Mouse (Mus musculus): ENCODE results near the gene Hsp90b1. TPM values are rescaled to one million over a fixed set of nuclear protein-coding genes. Genes with fewer than 3 reads are reported as not detected.

Hsp90b1 gene
- 754 and 764 TPM in 2 replicates for polyA plus RNA-seq (2015; fragmentation: Nextera tagmentation; extraction: Ambion mirVana)

DNA sequence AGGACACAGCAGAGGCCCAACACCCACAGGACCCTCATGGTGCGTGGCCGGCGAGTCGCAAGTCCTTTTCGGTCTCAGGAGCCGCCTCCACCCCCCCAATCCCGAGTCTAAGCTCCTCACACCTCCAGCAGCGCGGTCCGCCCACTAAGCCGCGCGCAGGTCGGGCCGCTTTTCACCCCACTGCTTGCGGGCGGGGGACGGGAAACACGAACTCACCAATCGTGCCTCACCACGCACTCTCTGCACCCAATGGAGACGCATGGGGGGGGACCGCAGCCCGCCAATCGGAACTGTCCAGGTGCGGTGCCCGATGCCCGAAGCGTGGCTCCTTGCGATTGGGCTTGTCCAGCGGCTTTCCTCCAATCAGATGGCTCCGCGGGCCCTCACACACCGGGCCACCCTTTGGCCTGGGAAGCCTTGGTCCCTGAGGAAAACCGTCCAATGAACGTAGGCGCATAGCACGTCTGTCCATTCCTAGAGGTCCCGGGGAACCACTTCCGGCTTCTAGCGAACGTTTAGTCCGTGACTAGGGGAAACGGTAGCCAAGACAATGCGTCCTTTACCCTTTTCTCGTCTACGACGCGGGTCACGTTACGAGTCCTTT is at the start of gene Hsp90b1, which contains the start of gene Ttc41:
Gene Hsp90b1, minus strand, starts transcription at position 192 of the 604 bp plus-strand sequence.
Gene Ttc41, plus strand, starts transcription at position 494 of the 604 bp plus-strand sequence.
- Histone ChIP-seq H3K27ac (peak within 1 kb of the TSS; percentile 95), H3K4me1 (replicated peaks) (peaks cover 29% of the 10 kb centered on the region), H3K27me3 (replicated peaks) (no peaks in the 10 kb centered on the region), H3K4me2 (replicated peaks) (peak within 1 kb of the TSS; percentile 73), H3K4me3 (replicated peaks) (peak within 1 kb of the TSS; percentile 73), H3K9ac (peak within 1 kb of the TSS; percentile 89), H3K9me3 (no peaks in the 10 kb centered on the region), H3K36me3 (peaks cover 9% of the 10 kb centered on the region)
- under 1% methylated on average over 51 of the region's 51 CpGs for WGBS
- ATAC-seq, result peak; percentile 97

DNA sequence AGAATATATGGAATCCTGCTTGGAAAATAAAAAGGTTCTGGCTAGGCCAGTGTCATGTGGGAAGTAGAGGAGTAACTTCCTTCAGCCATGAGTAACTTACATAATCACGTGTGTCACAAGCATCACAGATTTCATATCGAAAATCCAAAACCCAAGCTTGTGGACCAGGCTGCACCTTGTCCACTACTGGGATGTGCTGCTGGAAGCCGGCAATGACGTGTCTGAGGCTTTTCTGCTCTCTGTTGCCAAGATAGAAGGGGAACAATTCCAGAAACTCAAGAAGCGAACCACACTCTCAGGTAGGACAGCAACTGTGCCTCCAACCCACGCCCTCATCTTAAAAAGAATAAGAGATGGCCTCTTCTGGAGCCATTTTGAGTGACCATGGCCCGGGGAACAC is 39.0 kb upstream of the Hsp90b1 start:
- Histone ChIP-seq H3K9me3 (no peaks in the 10 kb centered on the region), H3K4me1 (replicated peaks) (no peaks in the 10 kb centered on the region), H3K27me3 (replicated peaks) (no peaks in the 10 kb centered on the region), H3K9ac (no peak overlapping the region), H3K4me2 (replicated peaks) (no peak overlapping the region), H3K27ac (no peak overlapping the region), H3K4me3 (replicated peaks) (no peak overlapping the region), H3K36me3 (no peaks in the 10 kb centered on the region)
- WGBS, result 90% methylated on average over 7 of the region's 7 CpGs
- no peak for ATAC-seq

DNA sequence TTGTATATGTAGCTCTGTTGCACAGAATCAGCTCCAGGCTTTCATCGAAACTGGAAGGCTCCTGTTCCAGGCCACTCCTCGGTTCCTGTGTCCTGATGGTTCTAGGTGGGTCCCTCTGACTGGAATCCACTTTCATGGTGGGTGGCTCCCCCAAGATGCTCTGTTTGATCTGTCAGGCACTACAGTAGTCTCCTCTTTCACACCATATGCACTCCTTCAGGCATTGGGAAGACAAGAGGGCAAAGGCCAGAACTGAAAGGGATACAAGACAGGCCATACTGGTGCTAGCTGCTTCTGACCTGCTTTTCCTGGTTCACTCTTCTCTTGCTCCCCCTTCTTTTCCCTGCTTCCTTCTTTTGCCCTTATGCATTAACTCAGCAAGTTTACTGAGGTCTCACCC is 37.6 kb upstream of the Hsp90b1 start:
- no peak overlapping the region for H3K27ac ChIP-seq
- no peaks in the 10 kb centered on the region for H3K4me1 ChIP-seq (replicated peaks)
- H3K36me3 ChIP-seq, result no peaks in the 10 kb centered on the region
- H3K4me3 ChIP-seq (replicated peaks), result no peak overlapping the region
- no peak overlapping the region for H3K4me2 ChIP-seq (replicated peaks)
- 90% methylated on average over 2 of the region's 2 CpGs for WGBS
- ATAC-seq, result no peak
- no peak overlapping the region for H3K9ac ChIP-seq
- H3K27me3 ChIP-seq (replicated peaks), result no peaks in the 10 kb centered on the region
- H3K9me3 ChIP-seq, result no peaks in the 10 kb centered on the region

DNA sequence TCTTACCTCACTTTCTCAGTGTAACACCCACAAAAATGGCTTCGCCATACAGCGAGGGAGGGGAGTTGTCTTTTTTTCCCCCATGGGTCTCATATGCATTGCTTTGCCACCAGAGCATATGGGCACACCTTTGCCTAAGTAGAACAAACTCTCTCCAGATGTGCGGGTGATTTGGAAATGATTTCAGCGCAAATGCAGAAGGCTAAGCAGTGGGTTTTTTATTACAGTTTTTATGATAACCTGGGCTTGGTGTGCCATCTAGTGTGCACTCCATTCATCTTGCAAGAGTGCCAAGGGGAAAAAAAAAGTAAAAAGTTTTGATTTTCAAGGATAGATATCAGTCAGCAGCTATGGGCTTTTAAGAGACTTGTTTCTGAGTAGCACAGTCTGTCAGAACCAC is 29.7 kb upstream of the Hsp90b1 start:
- no peaks in the 10 kb centered on the region for H3K9me3 ChIP-seq
- no peak overlapping the region for H3K4me2 ChIP-seq (replicated peaks)
- no peak overlapping the region for H3K27ac ChIP-seq
- no peak overlapping the region for H3K4me3 ChIP-seq (replicated peaks)
- H3K9ac ChIP-seq, result no peak overlapping the region
- no peaks in the 10 kb centered on the region for H3K4me1 ChIP-seq (replicated peaks)
- WGBS, result 89% methylated on average over 4 of the region's 4 CpGs
- no peak for ATAC-seq
- no peaks in the 10 kb centered on the region for H3K36me3 ChIP-seq
- no peaks in the 10 kb centered on the region for H3K27me3 ChIP-seq (replicated peaks)

DNA sequence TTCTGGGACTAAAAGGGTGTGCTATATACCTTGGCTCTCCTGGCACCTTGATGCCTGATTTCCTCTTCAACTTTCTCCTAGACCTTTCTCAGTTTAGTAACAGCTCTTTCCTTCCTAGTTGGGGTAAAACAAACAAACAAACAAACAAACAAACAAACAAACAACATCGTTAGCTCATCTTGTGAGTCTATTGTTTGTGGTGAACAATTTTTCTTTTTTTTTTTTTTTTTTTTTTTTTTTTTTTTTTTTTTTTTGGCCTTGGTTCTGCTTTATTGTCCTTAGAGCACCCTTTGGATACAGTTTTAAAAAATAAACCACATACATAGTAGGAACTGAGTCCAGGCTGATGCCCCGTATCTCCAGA is 26.2 kb upstream of the Hsp90b1 start:
- 39% methylated on average over 2 of the region's 2 CpGs for WGBS
- Histone ChIP-seq H3K27ac (no peak overlapping the region), H3K4me1 (replicated peaks) (no peaks in the 10 kb centered on the region; the same call in 1 of the 2 replicates), H3K4me2 (replicated peaks) (0 out of 2 replicates have a peak overlapping the region, but pooled peaks have one; percentile 86), H3K9ac (no peak overlapping the region), H3K9me3 (no peaks in the 10 kb centered on the region), H3K36me3 (no peaks in the 10 kb centered on the region), H3K4me3 (replicated peaks) (no peak overlapping the region), H3K27me3 (replicated peaks) (no peaks in the 10 kb centered on the region)
- ATAC-seq, result no peak

DNA sequence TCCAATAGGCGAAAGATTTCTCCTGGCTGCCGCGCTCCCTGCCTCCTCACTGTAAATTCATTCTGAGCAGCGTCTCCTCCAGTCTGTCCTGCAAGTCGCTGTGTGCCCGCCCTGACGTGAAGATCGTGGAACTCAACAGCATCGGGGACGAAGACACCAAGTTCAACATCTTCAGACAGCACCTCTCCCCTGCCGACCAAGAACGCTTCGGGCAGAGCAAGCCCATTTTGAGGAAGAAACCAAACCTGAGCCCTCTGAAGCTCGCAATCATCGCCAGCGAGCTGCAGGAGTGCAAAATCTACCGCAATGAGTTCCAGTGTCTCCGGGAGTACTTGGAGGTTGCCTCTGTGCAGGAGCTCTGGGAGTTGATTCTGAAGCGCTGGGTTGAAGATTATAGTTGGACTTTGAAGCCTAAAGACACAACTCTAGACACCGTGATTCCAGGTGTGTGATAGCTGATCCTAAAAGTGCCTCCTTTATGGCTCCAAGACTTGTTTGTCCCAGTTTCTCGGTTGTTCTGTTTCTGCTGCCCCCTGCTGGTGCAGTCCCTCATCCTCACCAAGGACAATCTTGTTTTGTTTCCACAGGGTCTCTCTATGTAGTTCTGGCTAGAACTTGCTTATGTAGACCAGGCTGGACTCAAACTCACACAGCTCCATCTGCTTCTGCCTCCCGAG is 25.7 kb upstream of the Hsp90b1 start:
- H3K4me3 ChIP-seq (replicated peaks), result peak overlapping the region; percentile 41
- peak overlapping the region; percentile 86 for H3K4me2 ChIP-seq (replicated peaks)
- peak; percentile 77 for ATAC-seq
- 0 out of 2 replicates have a peak overlapping the region, but pooled peaks have one; percentile 9 for H3K27ac ChIP-seq
- H3K27me3 ChIP-seq (replicated peaks), result no peaks in the 10 kb centered on the region
- peak overlapping the region; percentile 56 for H3K9ac ChIP-seq
- H3K36me3 ChIP-seq, result no peaks in the 10 kb centered on the region
- H3K4me1 ChIP-seq (replicated peaks), result no peaks in the 10 kb centered on the region; the same call in 1 of the 2 replicates
- 8% methylated on average over 22 of the region's 22 CpGs for WGBS
- no peaks in the 10 kb centered on the region for H3K9me3 ChIP-seq

DNA sequence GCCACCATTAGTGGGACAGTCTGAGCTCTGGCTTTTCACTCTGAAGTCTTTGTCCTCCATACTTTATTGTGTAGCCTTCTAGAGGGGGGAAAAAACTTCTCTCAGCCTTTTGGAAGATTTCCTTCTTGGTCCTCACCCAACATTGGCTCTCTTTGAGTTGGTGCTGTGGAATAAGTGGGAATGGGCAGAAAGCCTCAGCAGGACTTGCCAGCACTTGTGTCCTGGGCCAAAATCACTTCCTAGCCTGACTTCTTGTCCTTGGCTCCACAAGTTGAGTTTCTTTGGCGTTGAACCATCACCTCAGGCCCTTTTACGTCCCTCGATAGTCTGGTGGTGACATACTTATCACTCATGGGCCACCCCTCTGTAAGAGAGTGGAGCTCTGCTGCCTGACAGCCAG is 22.9 kb upstream of the Hsp90b1 start:
- H3K27ac ChIP-seq, result no peak overlapping the region
- 83% methylated on average over 3 of the region's 3 CpGs for WGBS

DNA sequence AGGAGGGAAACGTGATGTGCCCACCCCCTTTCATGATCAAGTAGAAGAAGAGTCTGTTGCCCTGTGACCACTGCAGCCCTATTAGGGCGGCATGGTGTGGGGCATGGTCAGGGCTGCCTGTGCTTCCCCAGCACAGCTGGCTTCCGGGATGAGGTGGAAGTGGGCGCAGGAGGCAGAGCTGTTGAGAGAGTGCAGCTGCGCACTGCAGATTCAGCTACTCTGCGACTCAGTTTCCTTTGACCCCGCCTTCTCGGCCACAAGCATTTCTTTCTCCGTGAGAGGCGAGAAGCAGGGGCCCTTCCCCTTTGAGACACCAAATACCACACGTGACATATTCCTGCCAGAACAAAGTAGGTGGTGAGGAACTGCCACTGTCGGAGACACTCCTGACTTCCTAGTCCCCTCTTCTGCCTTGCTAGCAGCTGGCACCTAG is 22.3 kb upstream of the Hsp90b1 start:
- peak overlapping the region; percentile 27 for H3K9ac ChIP-seq

More for the DNA sequence above, 22.9 kb upstream of the Hsp90b1 start:
- no peaks in the 10 kb centered on the region for H3K27me3 ChIP-seq (replicated peaks)
- no peaks in the 10 kb centered on the region for H3K9me3 ChIP-seq
- 0 out of 2 replicates have a peak overlapping the region, but pooled peaks have one; percentile 27 for H3K9ac ChIP-seq
- no peaks in the 10 kb centered on the region; the same call in 1 of the 2 replicates for H3K4me1 ChIP-seq (replicated peaks)
- no peak overlapping the region for H3K4me3 ChIP-seq (replicated peaks)
- H3K4me2 ChIP-seq (replicated peaks), result peak overlapping the region; percentile 66
- ATAC-seq, result no peak
- no peaks in the 10 kb centered on the region for H3K36me3 ChIP-seq

DNA sequence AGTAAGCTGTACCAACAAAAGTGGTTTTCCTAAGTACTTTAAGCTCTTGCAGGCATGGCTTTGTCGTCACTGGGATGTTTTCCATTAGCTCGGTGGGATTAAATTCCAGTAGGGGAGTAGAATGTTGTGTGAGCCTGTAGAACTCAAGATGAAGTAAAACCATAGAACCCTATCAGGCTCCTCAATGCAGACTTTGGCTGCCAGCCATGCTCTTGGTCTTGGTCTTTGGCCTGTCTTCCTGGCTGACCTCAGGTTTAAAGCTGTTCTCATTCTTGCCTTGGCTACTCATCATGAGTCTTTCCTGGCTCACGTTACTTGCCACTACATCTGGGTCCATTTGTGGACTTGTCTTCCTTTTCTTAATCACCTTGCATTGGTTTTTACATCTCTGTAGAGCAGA is 6.8 kb upstream of the Hsp90b1 start:
- Histone ChIP-seq H3K4me2 (replicated peaks) (no peak overlapping the region), H3K4me3 (replicated peaks) (no peak overlapping the region), H3K36me3 (no peaks in the 10 kb centered on the region), H3K27me3 (replicated peaks) (no peaks in the 10 kb centered on the region), H3K27ac (no peak overlapping the region), H3K9me3 (no peaks in the 10 kb centered on the region), H3K4me1 (replicated peaks) (no peaks in the 10 kb centered on the region), H3K9ac (no peak overlapping the region)
- no peak for ATAC-seq
- WGBS, result 71% methylated on average over 3 of the region's 3 CpGs

More for the DNA sequence above, 22.3 kb upstream of the Hsp90b1 start:
- H3K27ac ChIP-seq, result no peak overlapping the region
- no peaks in the 10 kb centered on the region for H3K27me3 ChIP-seq (replicated peaks)
- no peaks in the 10 kb centered on the region for H3K9me3 ChIP-seq
- no peaks in the 10 kb centered on the region for H3K36me3 ChIP-seq
- ATAC-seq, result peak; percentile 78
- H3K4me3 ChIP-seq (replicated peaks), result peak overlapping the region; percentile 22
- H3K4me1 ChIP-seq (replicated peaks), result no peaks in the 10 kb centered on the region; the same call in 1 of the 2 replicates
- WGBS, result 2% methylated on average over 12 of the region's 12 CpGs
- peak overlapping the region; percentile 66 for H3K4me2 ChIP-seq (replicated peaks)

DNA sequence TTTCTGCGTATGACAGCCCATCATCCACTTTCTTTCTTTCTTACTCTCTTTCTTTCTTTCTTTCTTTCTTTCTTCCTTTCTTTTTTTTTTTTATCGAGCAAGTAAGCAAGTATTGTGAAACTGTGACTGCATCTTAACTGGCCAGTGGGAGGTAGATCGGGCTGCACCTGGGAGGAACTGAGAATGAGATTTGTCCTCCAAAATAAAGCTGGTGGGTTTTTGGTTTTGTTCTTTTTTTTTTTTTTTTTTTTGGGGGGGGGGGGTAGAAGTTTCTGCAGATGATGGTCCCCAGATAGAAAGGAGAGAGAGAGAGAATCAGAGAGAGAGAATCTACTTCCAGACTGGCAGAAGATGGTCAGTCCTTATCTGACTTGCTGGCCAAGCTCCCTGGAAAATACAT is 1.8 kb upstream of the Hsp90b1 start:
- H3K27ac ChIP-seq, result no peak overlapping the region
- H3K4me1 ChIP-seq (replicated peaks), result peaks cover 19% of the 10 kb centered on the region
- no peak for ATAC-seq
- H3K4me2 ChIP-seq (replicated peaks), result peak overlapping the region; percentile 73
- H3K9me3 ChIP-seq, result no peaks in the 10 kb centered on the region
- no peak overlapping the region for H3K4me3 ChIP-seq (replicated peaks)
- no peaks in the 10 kb centered on the region for H3K27me3 ChIP-seq (replicated peaks)
- H3K9ac ChIP-seq, result no peak overlapping the region
- WGBS, result 82% methylated on average over 3 of the region's 3 CpGs
- H3K36me3 ChIP-seq, result no peaks in the 10 kb centered on the region

DNA sequence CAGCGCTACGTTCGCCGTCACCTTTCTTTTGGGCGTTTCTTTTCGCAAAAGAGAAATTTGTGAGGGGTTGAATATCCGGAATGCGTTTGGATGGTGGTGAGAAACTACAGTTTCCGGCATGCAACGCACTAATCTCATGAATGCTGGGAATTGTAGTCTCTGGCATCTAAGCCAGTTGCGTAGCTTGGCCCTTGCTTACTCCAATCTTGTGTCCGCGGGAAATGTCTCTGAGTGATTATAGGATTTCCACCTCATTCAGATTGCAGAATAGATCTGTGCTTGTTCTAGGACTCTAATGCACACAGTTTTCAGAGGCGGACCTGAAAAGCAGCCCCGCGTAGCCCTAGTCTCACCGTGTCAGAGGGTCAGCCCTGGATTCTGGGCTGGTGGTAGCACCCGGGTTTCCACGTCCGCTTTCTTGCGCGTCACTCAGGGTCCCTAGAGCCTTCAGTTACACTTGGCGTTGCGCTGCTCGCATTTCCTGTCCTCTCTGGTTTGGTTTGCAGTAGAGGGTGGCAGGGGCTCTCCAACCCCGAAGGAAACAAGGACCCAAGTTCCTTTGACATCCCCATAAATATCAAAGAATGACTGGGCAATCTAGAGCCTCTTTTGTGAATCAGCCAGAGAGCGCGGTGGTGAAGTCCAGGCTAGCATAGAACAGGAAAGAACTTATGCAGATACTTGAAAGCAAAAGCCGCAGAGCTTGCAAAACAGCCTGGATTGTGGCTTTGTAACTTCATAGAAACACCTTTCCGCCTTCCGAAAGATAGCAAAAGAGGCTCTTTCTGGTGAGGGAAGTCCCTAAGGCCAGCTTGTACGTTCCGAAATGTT is 828 bp upstream of the Hsp90b1 start:
- Histone ChIP-seq H3K36me3 (peaks cover 4% of the 10 kb centered on the region; the same call in 1 of the 2 replicates), H3K27ac (peak overlapping the region; percentile 95), H3K4me2 (replicated peaks) (peak overlapping the region; percentile 73), H3K4me1 (replicated peaks) (peaks cover 23% of the 10 kb centered on the region), H3K4me3 (replicated peaks) (peak overlapping the region; percentile 73), H3K9me3 (no peaks in the 10 kb centered on the region), H3K27me3 (replicated peaks) (no peaks in the 10 kb centered on the region), H3K9ac (peak overlapping the region; percentile 57)
- peak; percentile 90 for ATAC-seq
- WGBS, result 3% methylated on average over 33 of the region's 33 CpGs

Measured in intestine, embryonic 15.5 days (tissue).